Mouse (Mus musculus) intestine, embryonic 14.5 days (tissue): ENCODE data around the gene Popdc3. TPM values are rescaled to one million over a fixed set of nuclear protein-coding genes. Genes with fewer than 3 reads are reported as not detected.

Source experiments
- ATAC-seq: fragments of 200-750 bp; cut with Nextera tagmentation; replicated peaks from 2 replicates; pipeline ENCODE4 v1.8.0; 2017; ENCODE audit warnings: low read depth, moderate number of reproducible peaks, moderate TSS enrichment, moderate library complexity; ENCODE audit not compliant: low FRiP score, low TSS enrichment
- DNase-seq: peaks from one replicate; pipeline ENCODE4 v3.0.0-alpha.2; 2018; ENCODE audit warnings: low spot score
- H3K27ac ChIP-seq: fragments of 300-500 bp; sonication (generic); 2 replicates; pipeline ENCODE4 v1.5.1; 2014; ENCODE audit warnings: low read depth, mild to moderate bottlenecking, control low read depth
- H3K27me3 ChIP-seq: fragments of 300-500 bp; sonication (generic); replicated peaks from 2 replicates; pipeline ENCODE4 v1.6.1; 2014; ENCODE audit warnings: low read length, control low read depth; ENCODE audit not compliant: control insufficient read depth, insufficient read depth
- H3K36me3 ChIP-seq: fragments of 300-500 bp; sonication (generic); 2 replicates; pipeline ENCODE4 v1.6.1; 2014; ENCODE audit warnings: low read length, control low read depth; ENCODE audit not compliant: control insufficient read depth, insufficient read depth
- H3K4me1 ChIP-seq: fragments of 300-500 bp; sonication (generic); replicated peaks from 2 replicates; pipeline ENCODE4 v1.6.1; 2014; ENCODE audit warnings: low read length, control low read depth, mixed read lengths; ENCODE audit not compliant: control insufficient read depth, insufficient read depth
- H3K4me2 ChIP-seq: fragments of 300-500 bp; sonication (generic); 2 replicates; pipeline ENCODE4 v1.6.1; 2014; ENCODE audit warnings: low read length
- H3K4me3 ChIP-seq: fragments of 300-500 bp; sonication (generic); 2 replicates; pipeline ENCODE4 v1.5.1; 2014; ENCODE audit warnings: low read depth, low read length, control low read depth, mixed read lengths
- H3K9ac ChIP-seq: fragments of 300-500 bp; sonication (generic); 2 replicates; pipeline ENCODE4 v1.6.1; 2014; ENCODE audit warnings: mild to moderate bottlenecking, low read length
- H3K9me3 ChIP-seq: fragments of 300-500 bp; sonication (generic); 2 replicates; pipeline ENCODE4 v1.6.1; 2016; ENCODE audit warnings: low read length, control low read depth; ENCODE audit not compliant: control insufficient read depth
- WGBS: fragments of 180-500 bp; shearing (Covaris S2); extraction: QIAGEN DNeasy Blood & Tissue Kit; methylation state at CpG from one replicate; pipeline ENCODE4 v1.1.7; 2014; 5-methylcytosine and 5-hydroxymethylcytosine counted together
- polyA plus RNA-seq: library from polyadenylated mRNA; unstranded; fragments of >200 nt; fragmentation: Nextera tagmentation; extraction: Ambion mirVana; gene quantifications from 2 replicates; pipeline ENCODE4 v1.2.1, GENCODE M21; 2014

The Popdc3 gene
- polyA plus RNA-seq, 1 experiment from 2014 or later: 0.51 TPM

DNA sequence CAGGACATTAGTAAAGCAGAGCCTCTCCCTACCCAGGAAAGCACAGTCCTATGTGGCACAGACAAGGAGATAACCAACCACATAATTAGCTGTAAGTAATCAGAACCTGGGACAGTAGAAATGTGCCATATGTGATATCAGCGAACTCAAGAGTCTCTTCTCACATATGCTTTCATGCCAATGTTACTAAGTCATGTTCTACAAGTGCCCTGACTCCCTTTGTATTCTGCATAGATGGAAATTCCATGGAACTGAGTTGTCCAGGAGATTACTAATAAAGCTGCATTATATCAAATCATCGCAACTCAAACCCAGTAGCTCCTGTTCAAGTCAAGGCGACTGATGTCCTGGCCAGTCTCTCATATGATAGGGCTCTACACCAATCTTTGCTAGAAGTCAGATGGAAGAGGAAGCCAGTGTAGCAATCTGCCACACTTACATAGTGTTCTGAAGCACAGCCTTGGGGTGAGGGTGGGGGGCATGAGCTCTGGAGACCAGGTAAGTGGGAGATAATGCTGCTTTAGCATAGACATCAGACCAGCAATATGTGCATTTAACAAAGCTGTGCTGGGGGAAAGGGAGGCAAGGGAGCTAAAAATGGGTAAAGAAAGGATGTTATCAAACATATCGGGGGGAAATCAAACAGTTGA lies 2.9 kb downstream of the Popdc3 start:
- Histone ChIP-seq H3K36me3 (no peaks in the 10 kb centered on the region), H3K27ac (no peak overlapping the region), H3K27me3 (no peaks in the 10 kb centered on the region), H3K4me1 (no peaks in the 10 kb centered on the region), H3K4me2 (no peak overlapping the region), H3K9me3 (no peaks in the 10 kb centered on the region), H3K9ac (no peak overlapping the region), H3K4me3 (no peak overlapping the region)
- ATAC-seq (no peak), DNase-seq (peak; percentile 9)
- WGBS: 90% methylated on average over 4 of the region's 4 CpGs

DNA sequence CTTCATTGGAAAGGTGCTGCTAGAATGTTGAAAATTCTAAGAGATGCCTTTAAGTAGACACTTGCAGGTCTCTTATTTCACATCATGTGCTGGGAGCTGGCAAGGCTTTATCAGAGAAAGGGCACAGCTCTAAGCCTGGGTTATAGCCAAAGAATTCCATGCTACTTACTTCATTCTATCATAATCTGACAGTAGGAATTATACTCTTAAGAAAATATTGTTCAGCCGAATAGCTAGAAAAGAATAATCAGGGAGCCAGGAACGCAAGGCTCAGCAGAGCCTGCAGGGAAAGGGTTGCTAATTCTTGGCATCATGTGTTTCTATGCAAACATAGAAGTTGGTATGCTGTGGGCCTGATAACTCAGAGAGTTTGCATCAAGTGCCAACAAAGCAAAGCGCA lies 3.4 kb downstream of the Popdc3 start:
- Histone ChIP-seq H3K9ac (no peak overlapping the region), H3K27ac (no peak overlapping the region), H3K4me1 (no peaks in the 10 kb centered on the region), H3K27me3 (no peaks in the 10 kb centered on the region), H3K36me3 (no peaks in the 10 kb centered on the region), H3K4me3 (no peak overlapping the region), H3K9me3 (no peaks in the 10 kb centered on the region), H3K4me2 (no peak overlapping the region)
- WGBS: 71% methylated on average over 3 of the region's 3 CpGs
- ATAC-seq (no peak), DNase-seq (peak; percentile 36)

DNA sequence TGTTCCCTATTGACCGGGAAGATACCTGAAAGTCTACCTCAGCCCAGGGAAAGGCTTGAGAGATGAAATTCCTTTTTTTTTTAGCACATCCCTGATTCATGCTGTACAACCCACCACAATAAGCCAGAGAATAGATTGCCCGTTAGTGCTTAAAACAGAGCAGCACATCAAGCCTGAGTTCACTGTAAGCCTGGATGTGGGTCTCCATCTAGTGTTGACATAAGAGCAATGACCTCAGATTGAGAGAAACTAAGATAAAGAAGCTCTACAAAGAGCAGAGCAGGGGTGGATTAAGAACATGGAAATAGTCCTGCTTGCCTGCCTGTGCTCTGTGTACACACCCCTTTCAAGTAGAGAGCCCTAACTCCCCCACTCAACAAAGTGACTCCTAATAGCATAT lies 7.6 kb downstream of the Popdc3 start:
- H3K27me3 ChIP-seq: no peaks in the 10 kb centered on the region
- H3K27ac ChIP-seq: no peak overlapping the region
- H3K9me3 ChIP-seq: no peaks in the 10 kb centered on the region
- H3K4me3 ChIP-seq: no peak overlapping the region
- H3K4me2 ChIP-seq: no peak overlapping the region
- DNase-seq (peak; percentile 13), ATAC-seq (no peak)
- H3K36me3 ChIP-seq: no peaks in the 10 kb centered on the region
- H3K9ac ChIP-seq: no peak overlapping the region
- H3K4me1 ChIP-seq: no peaks in the 10 kb centered on the region
- 93% methylated on average over 2 of the region's 2 CpGs for WGBS

- H3K27me3 ChIP-seq: no peaks in the 10 kb centered on the region
- H3K27ac ChIP-seq: no peak overlapping the region
- ATAC-seq (no peak), DNase-seq (peak; percentile 48)
- no peaks in the 10 kb centered on the region for H3K36me3 ChIP-seq
- H3K9ac ChIP-seq: no peak overlapping the region
- no peaks in the 10 kb centered on the region for H3K4me1 ChIP-seq
- H3K9me3 ChIP-seq: no peaks in the 10 kb centered on the region
- H3K4me2 ChIP-seq: no peak overlapping the region
- H3K4me3 ChIP-seq: no peak overlapping the region
- WGBS: 36% methylated on average over 14 of the region's 14 CpGs
These were observed 15.7 kb downstream of the Popdc3 start for GRCm38 (mm10) chr10:45193330-45194310.

DNA sequence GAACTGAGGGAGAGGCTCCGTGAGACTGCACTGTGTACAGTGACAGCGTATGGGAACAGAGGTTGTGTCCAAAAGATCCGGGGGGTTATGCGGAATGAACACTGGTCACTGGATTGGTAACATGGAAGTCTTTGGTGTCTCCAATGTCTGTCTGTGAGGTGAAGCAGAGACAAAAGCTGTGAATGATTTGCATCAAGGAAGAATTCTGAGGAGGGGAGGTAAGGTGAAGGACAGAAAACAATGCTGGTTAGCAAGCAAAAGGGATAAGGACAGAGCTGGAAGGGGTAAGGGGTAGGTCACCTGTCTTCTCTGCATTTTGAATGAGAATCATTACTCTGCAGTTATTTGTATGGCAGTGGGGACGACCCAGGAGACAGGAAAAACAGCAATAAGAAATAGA lies 16.6 kb downstream of the Popdc3 start:
- H3K4me3 ChIP-seq: no peak overlapping the region
- WGBS: 81% methylated on average over 5 of the region's 5 CpGs
- H3K27me3 ChIP-seq: no peaks in the 10 kb centered on the region
- no peak for ATAC-seq
- H3K9me3 ChIP-seq: no peaks in the 10 kb centered on the region
- no peak overlapping the region for H3K4me2 ChIP-seq
- no peak overlapping the region for H3K27ac ChIP-seq
- H3K4me1 ChIP-seq: no peaks in the 10 kb centered on the region
- peak; percentile 44 for DNase-seq
- no peak overlapping the region for H3K9ac ChIP-seq
- H3K36me3 ChIP-seq: no peaks in the 10 kb centered on the region

DNA sequence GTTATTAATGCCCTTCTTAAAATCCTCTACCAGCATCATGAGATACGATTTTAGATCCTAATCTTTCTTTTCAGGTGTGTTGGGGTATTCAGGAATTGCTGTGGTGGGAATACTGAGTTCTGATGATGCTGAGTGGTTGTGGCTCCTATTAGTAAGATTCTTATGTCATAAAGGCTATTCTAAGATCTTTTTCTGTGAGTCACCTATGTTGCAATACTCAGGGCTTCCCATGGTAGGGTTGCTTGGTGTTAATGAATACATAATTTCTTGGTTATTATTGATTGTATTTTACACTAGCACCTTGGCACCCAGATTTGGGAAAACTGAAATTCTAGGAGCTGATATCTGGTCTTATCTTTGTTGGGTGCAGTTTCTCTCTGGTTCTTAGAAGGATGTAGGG lies 26.7 kb downstream of the Popdc3 start:
- Histone ChIP-seq H3K36me3 (no peaks in the 10 kb centered on the region), H3K9ac (no peak overlapping the region), H3K27ac (no peak overlapping the region), H3K4me3 (no peak overlapping the region), H3K4me2 (no peak overlapping the region), H3K27me3 (no peaks in the 10 kb centered on the region), H3K9me3 (no peaks in the 10 kb centered on the region), H3K4me1 (no peaks in the 10 kb centered on the region)
- DNase-seq: no peak
- WGBS: 67% methylated on average over 1 of the region's 1 CpGs
- ATAC-seq: no peak

- no peak for ATAC-seq
- no peak for DNase-seq
- no peak overlapping the region for H3K4me2 ChIP-seq
- H3K4me3 ChIP-seq: no peak overlapping the region
- H3K4me1 ChIP-seq: no peaks in the 10 kb centered on the region
- H3K36me3 ChIP-seq: no peaks in the 10 kb centered on the region
- no peaks in the 10 kb centered on the region for H3K9me3 ChIP-seq
- no peak overlapping the region for H3K27ac ChIP-seq
- H3K9ac ChIP-seq: no peak overlapping the region
- H3K27me3 ChIP-seq: no peaks in the 10 kb centered on the region
These were observed 32.3 kb downstream of the Popdc3 start for GRCm38 (mm10) chr10:45210201-45210600.

DNA sequence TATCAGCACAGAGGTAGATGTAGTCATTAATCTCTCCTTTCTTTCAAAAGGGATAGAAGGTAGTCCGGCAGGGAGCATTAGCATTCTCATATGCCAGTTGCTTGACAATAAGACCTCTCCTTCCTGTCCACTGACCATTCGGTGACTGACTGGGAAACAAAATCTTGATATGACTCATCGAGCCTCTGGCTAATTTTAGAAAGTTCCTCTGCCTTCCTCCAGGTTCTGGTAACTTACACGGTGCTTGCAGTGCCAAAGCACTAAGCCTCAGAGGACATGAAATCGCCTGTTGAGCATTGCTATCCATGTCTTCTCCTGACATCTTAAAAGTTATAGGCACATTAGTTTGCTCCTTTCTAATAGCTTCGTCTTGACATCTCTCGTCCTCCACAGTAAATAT lies 38.8 kb downstream of the Popdc3 start:
- Histone ChIP-seq H3K4me1 (no peaks in the 10 kb centered on the region), H3K27ac (no peak overlapping the region), H3K9ac (no peak overlapping the region), H3K27me3 (no peaks in the 10 kb centered on the region), H3K4me2 (no peak overlapping the region), H3K4me3 (no peak overlapping the region), H3K9me3 (no peaks in the 10 kb centered on the region), H3K36me3 (no peaks in the 10 kb centered on the region)
- ATAC-seq: no peak
- no peak for DNase-seq
- WGBS: 77% methylated on average over 7 of the region's 7 CpGs
